Mouse (Mus musculus) adrenal gland, postnatal 36 days (tissue): Measurements from ENCODE around the gene Hnrnpl. TPM values are rescaled to one million over a fixed set of nuclear protein-coding genes. Genes with fewer than 3 reads are reported as not detected.

Source experiments
- DNase-seq, 2 experiments: peaks; one replicate each; pipeline ENCODE4 v3.0.0; 2021; ENCODE audit warnings: mixed read lengths in 1 of 2
- total RNA-seq, 2 experiments: library from RNA; stranded (reverse); gene quantifications; 2 replicates each; pipeline ENCODE4 v1.2.3; 2021

Hnrnpl gene
- total RNA-seq, 2 experiments from 2014 or later = 415 to 420 TPM

DNA sequence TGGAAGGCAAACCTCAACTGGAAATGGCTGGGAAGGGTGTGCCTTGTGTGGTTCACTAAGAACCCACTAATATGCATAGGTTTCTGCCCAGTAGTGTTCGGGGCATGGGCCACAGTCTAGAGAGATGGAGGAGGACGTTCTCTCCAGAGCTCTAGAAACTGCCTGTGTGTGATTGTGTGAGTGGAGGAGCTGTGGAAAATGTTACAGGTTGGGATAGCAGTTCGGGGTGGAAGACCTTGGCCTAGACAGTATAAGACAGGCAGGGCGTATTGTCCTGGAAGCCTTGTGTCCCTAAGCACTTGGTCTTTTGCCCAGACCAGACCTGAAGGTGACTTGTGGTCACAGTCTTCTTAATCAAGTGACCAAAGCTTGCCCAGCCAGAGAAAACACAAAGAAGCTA lies 4.1 kb downstream of the Hnrnpl start:
- no peak for DNase-seq

- no peak for DNase-seq
Measured at GRCm38 (mm10) chr7:28812949-28813348, 4.6 kb downstream of the Hnrnpl start.

DNA sequence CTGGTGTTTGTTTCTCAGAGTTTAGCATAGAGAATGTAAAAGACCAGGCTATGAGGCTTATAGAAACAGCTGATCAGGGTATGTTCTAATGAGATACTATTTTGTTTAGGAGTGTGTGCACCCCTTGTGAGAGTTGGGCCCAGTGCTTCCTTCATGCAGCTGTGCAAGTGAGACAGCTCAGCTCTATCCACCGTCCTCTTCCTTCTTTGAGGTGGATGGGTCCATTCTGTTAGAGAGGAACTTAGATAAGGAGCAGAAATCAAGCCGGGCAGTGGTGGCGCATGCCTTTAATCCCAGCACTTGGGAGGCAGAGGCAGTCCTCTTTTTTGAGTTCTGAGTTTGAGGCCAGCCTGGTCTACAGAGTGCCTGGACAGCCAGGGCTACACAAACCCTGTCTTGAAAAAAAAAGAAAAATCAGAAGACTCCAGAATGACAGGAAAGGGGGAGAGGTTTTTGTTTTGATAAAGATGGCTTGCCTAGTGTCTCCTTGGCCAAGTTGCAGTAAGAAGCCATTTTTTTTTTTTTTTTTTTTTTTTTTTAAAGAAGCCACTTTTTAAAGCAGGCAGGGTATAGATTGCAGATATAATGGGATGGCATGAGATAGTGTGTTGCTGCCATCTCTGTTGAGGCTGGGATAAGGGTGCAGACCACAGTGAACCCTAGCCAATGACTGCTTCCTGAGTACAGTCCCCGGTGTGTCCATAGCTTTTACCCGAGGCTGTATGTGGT lies 6.1 kb downstream of the Hnrnpl start:
- no peak for DNase-seq

DNA sequence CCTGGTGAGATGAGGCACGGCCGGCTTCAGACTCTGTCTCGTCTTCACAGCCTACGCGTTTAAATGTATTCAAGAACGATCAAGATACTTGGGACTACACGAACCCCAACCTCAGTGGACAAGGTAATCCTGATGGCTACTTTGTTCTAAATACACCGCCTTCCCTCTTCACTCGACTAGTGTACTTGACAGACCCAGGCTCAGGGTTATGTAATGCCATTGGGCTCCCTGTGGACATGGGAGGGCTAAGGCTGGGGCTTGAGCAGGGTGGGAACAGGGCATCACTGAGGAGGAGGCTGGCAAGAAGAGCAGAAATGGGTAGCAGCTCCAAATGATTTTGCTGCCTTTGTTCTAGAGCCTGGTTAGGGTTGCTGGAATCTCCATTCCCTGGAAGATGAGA lies 6.9 kb downstream of the Hnrnpl start:
- DNase-seq = no peak

- DNase-seq = no peak
Measured at GRCm38 (mm10) chr7:28816201-28816600, 7.9 kb downstream of the Hnrnpl start.

GRCm38 (mm10) chr7:28816920-28817319 lies 8.6 kb downstream of the Hnrnpl start:
- DNase-seq = no peak

DNA sequence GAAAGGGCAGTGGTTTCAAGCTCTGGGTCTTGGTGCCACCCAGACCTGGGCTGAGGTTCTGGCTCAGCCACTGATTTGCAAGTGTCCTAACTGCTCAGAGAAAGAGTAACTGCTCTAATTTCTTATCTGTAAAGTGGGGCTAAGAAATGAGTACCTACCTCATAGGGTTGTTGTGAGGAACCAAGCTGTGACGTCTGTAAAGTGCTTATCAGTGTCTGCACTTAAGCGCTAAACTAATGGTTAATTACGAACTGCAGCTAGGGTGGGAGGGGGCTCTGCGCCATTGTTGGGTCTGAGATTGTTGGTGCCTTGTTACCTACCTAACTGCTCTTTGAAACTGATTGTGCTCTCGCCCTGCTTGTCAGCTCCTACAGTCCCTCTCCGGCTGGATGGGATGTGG lies 9.2 kb downstream of the Hnrnpl start:
- no peak for DNase-seq

DNA sequence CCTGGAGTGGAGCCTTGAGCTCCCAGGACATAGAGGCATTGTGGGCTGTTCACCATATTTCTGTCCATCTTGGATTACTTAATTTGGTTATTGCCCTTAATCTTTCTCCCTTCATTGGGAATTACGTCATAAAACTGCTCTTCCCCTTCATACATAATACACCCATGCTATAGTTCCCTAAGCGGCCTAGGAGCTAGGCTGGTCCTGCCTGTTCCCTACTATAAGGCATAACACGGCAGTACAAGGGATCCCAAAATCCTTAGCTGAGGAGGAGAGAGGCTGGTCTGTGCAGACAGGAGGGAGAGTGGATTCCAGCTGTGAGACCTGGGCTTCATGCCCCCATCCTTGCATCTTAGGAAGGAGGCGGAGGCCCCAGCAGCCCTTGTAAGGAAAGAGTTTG lies 9.6 kb downstream of the Hnrnpl start:
- DNase-seq = no peak

- no peak for DNase-seq
Measured at GRCm38 (mm10) chr7:28818436-28818835, 10.1 kb downstream of the Hnrnpl start.

GRCm38 (mm10) chr7:28818861-28819452 lies 10.6 kb downstream of the Hnrnpl start:
- no peak for DNase-seq

DNA sequence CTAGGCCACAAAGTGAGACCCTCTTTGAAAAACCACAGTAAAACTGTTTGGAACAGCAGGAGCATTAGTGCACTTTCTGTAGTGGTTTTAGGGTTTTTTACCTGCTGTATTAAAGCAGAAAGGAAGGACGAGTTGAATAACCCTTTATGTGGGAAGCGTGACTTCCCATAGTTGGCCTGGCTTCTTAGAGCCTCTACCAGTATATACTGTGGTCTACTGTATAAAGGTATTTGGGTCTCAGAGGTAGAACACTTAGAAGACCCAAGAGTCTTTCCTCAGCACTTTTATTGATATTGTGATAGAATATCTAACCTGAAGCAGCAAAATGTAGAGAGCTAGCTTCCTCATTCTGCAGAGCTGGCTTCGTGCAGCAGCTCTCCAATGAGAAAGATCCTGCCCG lies 11.2 kb downstream of the Hnrnpl start:
- DNase-seq = no peak

DNA sequence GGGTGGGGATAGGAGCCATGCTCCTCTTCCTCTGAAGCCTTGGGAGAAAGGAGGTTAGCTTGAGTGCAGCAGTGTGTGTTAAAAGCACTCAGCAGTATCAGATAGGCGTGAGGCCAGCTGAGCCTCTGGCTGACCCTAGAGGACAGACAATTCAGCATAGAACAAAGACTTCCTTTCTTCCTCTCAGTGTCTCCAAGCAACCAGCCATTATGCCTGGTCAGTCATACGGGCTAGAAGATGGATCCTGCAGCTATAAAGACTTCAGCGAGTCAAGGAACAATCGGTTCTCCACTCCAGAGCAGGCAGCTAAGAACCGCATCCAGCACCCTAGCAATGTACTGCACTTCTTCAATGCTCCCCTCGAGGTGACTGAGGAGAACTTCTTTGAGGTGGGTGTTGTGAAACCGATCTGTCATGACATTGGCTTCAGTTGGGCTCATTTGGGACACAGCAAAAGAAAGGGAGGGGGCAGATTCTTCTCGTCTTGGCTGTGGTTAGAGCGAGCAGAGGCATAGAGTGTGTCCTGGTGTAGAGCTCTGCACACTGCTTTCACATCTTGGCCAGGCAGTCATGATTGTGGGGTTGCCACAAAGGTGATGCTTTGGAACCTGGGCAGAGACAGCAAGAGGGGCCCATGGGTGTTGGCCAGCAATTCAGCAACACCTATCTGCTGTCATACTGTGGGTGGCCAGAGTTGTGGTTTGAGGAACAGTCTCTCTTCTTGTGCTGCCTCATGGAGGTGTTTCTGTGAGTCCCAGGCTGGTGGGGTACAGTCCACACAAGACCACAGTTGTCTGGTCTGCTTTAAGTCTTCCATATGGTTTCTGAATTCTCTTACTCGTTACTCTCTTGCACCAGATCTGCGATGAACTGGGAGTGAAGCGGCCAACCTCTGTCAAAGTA lies 12.3 kb downstream of the Hnrnpl start:
- DNase-seq = peak; percentile 49 to 74

DNA sequence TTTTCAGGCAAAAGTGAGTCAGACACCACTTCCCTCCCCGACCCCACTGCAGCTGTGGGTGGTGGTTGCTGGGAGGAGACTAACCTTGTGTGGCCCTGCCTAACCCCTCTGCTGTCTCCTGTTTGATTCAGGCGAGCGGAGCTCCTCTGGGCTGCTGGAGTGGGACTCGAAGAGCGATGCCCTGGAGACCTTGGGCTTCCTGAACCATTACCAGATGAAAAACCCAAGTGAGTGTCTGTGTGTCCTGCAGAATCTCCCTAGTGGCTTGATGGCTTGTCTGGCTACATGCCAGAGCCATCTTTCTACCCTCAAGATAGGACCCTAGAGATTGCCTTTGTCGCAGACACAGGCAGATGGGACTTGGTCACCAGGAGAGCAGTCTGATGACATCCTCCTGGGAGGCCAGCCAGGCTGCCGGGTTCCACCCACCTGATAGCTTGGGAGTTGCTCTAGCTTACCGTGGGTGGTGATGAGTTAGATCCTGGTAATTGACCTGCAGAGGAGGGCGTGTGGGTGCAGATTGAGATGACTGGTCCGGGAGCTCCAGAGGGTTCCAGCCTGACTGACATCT lies 13.0 kb downstream of the Hnrnpl start:
- peak; percentile 77 to 85 for DNase-seq

DNA sequence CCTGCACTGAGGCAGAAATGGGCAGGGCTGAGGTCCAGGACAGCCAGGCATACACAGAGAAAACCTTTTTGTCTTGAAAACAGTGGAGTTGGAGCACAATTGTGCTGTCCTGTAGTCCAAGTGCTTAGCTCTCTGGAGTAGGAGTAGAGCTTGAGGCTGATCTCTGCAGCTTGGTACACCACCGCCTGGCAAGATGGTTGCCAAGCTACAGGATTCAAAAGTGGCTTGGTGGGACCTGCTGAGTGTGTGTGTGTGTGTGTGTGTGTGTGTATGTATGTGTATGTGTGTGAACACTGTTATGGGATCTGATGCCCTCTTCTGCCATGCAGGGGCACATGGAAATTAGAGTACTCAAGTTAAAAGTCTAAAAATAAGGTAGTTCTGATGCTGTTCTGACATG lies 14.2 kb downstream of the Hnrnpl start:
- DNase-seq = no peak

DNA sequence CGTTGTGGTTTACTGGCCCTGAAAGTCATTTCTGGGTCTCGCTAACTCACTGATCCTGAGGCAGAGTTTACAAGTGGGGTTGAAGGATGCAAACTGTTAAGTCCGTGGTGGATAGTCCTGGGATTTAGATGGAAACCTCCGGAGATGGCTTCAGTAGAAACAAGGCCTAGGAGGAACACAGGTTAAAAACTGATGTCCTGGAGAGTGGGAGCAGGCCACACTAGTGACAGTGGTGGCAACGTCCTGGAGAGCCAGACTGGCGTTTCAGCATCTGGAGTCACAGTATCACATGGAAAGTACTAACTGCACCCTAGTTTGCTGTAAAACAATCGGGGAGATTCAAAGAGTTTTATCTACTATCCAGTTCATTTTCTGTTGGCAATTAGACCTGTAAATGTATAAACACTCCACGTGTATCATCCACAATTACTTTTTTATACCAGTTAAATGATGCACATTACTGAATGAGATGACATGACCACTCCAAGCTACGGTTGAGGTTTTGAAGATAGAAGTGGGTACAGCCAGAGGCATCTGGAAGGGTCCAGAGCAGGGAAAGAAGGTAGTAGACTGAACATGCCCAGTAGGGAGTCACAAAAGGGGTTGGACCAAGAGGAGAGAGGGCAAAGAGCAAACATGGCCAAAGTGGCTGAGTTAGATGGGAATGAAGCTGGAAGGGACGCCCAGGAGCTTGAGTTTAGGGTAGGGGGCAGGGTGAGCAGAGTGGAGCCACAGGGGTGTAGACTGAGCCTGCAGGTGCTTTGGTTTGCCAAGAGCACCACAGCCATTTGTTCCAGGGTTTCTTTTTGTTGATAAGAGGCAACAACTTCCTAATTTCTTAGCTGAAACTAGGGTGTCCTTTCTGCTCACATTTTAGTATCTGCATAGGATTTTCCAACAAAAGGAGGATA lies 14.9 kb downstream of the Hnrnpl start:
- peak in 1 of 2 experiments; percentile 14 for DNase-seq

- DNase-seq = peak in 1 of 2 experiments; percentile 3
Measured at GRCm38 (mm10) chr7:28823932-28824331, 15.6 kb downstream of the Hnrnpl start.

DNA sequence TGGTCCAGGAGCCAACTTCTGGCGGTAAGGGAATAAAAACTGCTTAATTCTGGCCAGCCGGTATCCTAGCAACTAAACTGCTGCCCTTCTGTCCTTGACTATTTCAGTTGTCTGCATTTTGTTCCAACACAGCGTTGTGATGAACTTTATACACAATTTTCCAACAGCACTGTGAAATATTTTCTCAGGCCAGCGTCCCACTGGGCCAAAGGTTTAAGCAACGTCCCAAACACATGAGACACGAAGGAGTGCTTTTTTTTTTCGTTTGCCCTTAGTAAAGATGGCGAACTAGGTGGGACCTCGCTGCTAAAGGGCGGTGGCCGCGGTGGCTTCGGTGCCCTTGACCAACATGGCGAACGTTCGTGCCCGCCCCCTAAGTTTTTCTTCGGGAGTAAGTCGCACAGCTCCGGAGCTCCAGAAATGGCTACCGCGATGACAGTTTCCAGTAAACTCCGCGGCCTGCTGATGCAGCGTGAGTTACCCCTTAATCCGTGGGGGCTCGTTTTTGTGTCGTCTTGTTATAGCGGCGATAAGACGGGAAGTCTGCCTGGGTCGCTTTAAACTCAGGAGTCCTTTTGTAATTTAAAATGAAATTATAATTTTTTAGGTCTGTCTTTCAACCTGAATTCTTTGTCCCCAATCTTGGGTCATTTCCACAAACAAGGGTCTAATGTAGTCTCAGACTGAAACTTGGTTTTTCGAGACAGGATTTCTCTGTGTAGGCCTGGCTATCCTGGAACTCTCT lies 16.8 kb downstream of the Hnrnpl start, which contains the start of gene Ech1:
TSS of gene Ech1 (plus strand) at position 277 of the 745 bp plus-strand sequence.
- DNase-seq = peak; percentile 94

DNA sequence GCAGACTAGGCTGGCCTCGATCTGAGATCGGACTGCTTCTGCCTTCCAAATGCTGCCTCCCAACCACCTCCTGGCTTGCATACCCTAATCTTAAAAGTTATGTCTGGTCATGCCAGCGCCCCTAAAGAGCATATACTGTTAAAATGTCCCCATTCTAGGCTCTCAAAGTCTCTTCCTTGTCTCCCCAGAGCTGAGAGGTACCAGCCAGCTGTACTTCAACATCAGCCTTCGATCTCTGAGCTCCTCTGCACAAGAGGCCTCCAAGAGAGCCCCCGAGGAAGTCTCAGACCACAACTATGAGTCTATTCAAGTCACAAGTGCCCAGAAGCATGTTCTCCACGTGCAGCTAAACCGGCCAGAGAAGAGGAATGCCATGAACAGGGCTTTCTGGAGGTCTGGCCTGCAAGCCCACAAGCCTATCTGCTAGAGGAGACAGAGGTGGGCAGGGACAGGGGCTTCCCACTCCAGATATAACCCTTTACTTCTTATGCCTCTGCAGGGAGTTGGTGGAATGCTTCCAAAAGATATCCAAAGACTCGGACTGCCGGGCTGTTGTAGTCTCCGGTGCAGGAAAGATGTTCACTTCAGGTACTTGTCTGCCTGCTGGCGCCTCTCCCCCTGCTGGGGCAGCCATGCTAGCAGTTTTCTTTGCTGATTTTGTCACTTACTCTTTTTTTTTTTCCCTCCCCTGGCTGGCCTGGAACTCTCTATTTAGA lies 17.5 kb downstream of the Hnrnpl start:
- DNase-seq = peak; percentile 38 to 44

GRCm38 (mm10) chr7:28826402-28826772 lies 18.0 kb downstream of the Hnrnpl start:
- DNase-seq = peak in 1 of 2 experiments; percentile 53

DNA sequence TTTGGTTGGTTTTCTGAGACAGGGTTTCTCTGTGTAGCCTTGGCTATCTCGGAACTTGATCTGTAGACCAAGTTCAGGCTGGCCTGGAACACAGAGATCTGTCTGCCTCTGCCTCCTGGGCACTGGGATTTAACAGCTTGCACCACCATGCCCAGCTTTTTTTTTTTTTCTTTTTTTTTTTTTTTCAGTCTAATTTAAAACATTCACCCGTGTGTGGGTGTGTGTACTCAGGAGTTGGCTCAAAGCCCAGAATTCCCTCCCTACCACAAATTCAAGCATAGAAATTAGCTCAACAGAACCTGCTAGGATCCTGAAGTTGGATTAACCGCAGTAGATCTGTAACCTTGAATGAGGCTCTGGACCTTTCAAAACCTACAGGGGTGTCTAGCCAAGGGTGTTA lies 19.0 kb downstream of the Hnrnpl start:
- peak; percentile 39 to 76 for DNase-seq
